Mouse (Mus musculus): ENCODE measurements around the gene Dmbt1. TPM values are rescaled to one million over a fixed set of nuclear protein-coding genes. Genes with fewer than 3 reads are reported as not detected.

Dmbt1 gene
- polyA plus RNA-seq (2015; fragmentation: Nextera tagmentation; extraction: Ambion mirVana) = 0.06 TPM in 1 of 2 replicates, not detected in the other

DNA sequence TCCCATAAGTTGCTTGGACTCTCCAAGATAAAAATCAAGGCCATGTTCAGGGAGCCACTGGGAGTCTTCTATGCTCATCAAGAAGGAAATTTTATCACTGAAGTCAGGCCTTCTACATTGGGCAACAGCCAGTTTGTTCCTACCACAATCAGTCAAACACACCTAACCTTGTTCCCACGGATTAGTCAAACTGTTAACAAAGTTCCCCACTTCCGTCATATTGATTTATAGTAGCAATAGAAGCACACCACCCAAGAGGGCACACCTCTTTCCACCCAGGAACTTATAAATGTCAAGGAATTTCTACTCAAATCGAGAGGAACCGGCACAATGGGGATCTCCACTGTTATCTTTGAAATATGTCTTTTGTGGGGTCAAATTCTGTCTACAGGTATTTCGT, at the start of gene Dmbt1:
Dmbt1 (plus strand) TSS at position 299 of the 400 bp plus-strand sequence.
- no peak within 1 kb of the TSS for H3K4me3 ChIP-seq
- no peak within 1 kb of the TSS for H3K9ac ChIP-seq
- no peaks in the 10 kb centered on the region for H3K27me3 ChIP-seq
- ATAC-seq (replicated peaks; ENCODE audit: insufficient number of reproducible peaks, insufficient read depth, low FRiP score, low read depth) = no peak
- no peaks in the 10 kb centered on the region for H3K4me1 ChIP-seq (replicated peaks)
- no peaks in the 10 kb centered on the region for H3K36me3 ChIP-seq
- 74% methylated on average over 5 of the region's 5 CpGs for WGBS
- no peak within 1 kb of the TSS for H3K4me2 ChIP-seq
- no peak within 1 kb of the TSS for H3K27ac ChIP-seq
- H3K9me3 ChIP-seq (replicated peaks) = no peaks in the 10 kb centered on the region

GRCm38 (mm10) chr7:130982371-130982770, 49.5 kb upstream of the Dmbt1 start:
- peak overlapping the region; percentile 16; the same call in 1 of the 2 replicates for H3K27ac ChIP-seq
- H3K9me3 ChIP-seq (replicated peaks) = no peaks in the 10 kb centered on the region
- H3K4me1 ChIP-seq (replicated peaks) = peaks cover 26% of the 10 kb centered on the region
- no peaks in the 10 kb centered on the region for H3K36me3 ChIP-seq
- no peak overlapping the region for H3K4me3 ChIP-seq
- 22% methylated on average over 4 of the region's 4 CpGs for WGBS
- peak; percentile 54 for ATAC-seq (replicated peaks; ENCODE audit: insufficient number of reproducible peaks, insufficient read depth, low FRiP score, low read depth)
- H3K4me2 ChIP-seq = no peak overlapping the region
- H3K9ac ChIP-seq = no peak overlapping the region
- H3K27me3 ChIP-seq = no peaks in the 10 kb centered on the region

DNA sequence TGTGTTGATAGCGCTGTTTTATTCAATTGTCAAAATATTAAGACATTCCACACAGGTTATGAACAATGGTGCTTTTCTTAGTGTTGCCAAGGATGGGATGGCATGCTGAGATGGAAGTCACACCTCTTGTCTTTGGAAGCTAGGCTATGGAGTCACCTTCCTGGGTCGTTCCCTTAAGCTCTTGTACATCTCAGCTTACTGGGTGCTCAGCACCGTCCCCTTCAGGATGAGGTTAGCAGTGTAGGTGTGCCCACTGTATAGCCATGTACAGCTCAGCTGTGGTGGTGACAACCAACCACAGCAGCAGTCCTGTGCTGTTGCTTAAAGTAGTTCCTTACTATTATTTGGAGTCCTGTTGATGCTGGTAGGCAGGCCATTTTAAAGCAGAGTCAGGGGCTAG, 49.0 kb upstream of the Dmbt1 start:
- H3K9ac ChIP-seq = no peak overlapping the region
- H3K27me3 ChIP-seq = no peaks in the 10 kb centered on the region
- H3K9me3 ChIP-seq (replicated peaks) = no peaks in the 10 kb centered on the region
- no peak overlapping the region for H3K4me3 ChIP-seq
- H3K4me2 ChIP-seq = no peak overlapping the region
- H3K36me3 ChIP-seq = no peaks in the 10 kb centered on the region
- ATAC-seq (replicated peaks; ENCODE audit: insufficient number of reproducible peaks, insufficient read depth, low FRiP score, low read depth) = no peak
- peaks cover 26% of the 10 kb centered on the region for H3K4me1 ChIP-seq (replicated peaks)
- 0 out of 2 replicates have a peak overlapping the region, but pooled peaks have one; percentile 2 for H3K27ac ChIP-seq
- WGBS = 63% methylated on average over 3 of the region's 3 CpGs

GRCm38 (mm10) chr7:130984294-130984693, 47.6 kb upstream of the Dmbt1 start:
- H3K4me1 ChIP-seq (replicated peaks) = peaks cover 28% of the 10 kb centered on the region
- ATAC-seq (replicated peaks; ENCODE audit: insufficient number of reproducible peaks, insufficient read depth, low FRiP score, low read depth) = no peak
- 83% methylated on average over 7 of the region's 7 CpGs for WGBS
- H3K4me3 ChIP-seq = no peak overlapping the region
- H3K27ac ChIP-seq = no peak overlapping the region
- H3K9ac ChIP-seq = no peak overlapping the region
- H3K27me3 ChIP-seq = no peaks in the 10 kb centered on the region
- no peaks in the 10 kb centered on the region for H3K9me3 ChIP-seq (replicated peaks)
- H3K4me2 ChIP-seq = no peak overlapping the region
- H3K36me3 ChIP-seq = no peaks in the 10 kb centered on the region

- Histone ChIP-seq H3K4me2 (no peak overlapping the region), H3K4me1 (replicated peaks) (peaks cover 28% of the 10 kb centered on the region), H3K27me3 (no peaks in the 10 kb centered on the region), H3K27ac (no peak overlapping the region), H3K4me3 (no peak overlapping the region), H3K9me3 (replicated peaks) (no peaks in the 10 kb centered on the region), H3K9ac (no peak overlapping the region), H3K36me3 (no peaks in the 10 kb centered on the region)
- no peak for ATAC-seq (replicated peaks; ENCODE audit: insufficient number of reproducible peaks, insufficient read depth, low FRiP score, low read depth)
- WGBS = 80% methylated on average over 12 of the region's 12 CpGs
Observed at GRCm38 (mm10) chr7:130985193-130985592, 46.7 kb upstream of the Dmbt1 start.

- no peak overlapping the region for H3K9ac ChIP-seq
- no peak overlapping the region for H3K4me3 ChIP-seq
- H3K27me3 ChIP-seq = no peaks in the 10 kb centered on the region
- WGBS = 71% methylated on average over 3 of the region's 3 CpGs
- H3K4me2 ChIP-seq = no peak overlapping the region
- no peak for ATAC-seq (replicated peaks; ENCODE audit: insufficient number of reproducible peaks, insufficient read depth, low FRiP score, low read depth)
- no peaks in the 10 kb centered on the region for H3K9me3 ChIP-seq (replicated peaks)
- peaks cover 28% of the 10 kb centered on the region for H3K4me1 ChIP-seq (replicated peaks)
- H3K36me3 ChIP-seq = no peaks in the 10 kb centered on the region
- H3K27ac ChIP-seq = no peak overlapping the region
Observed at GRCm38 (mm10) chr7:130985716-130986115, 46.1 kb upstream of the Dmbt1 start.

- ATAC-seq (replicated peaks; ENCODE audit: insufficient number of reproducible peaks, insufficient read depth, low FRiP score, low read depth) = peak; percentile 61; the same call in 1 of the 2 replicates
- H3K27ac ChIP-seq = peak overlapping the region; percentile 7
- H3K9me3 ChIP-seq (replicated peaks) = no peaks in the 10 kb centered on the region
- no peaks in the 10 kb centered on the region for H3K36me3 ChIP-seq
- no peak overlapping the region for H3K4me3 ChIP-seq
- H3K4me2 ChIP-seq = no peak overlapping the region
- 27% methylated on average over 5 of the region's 5 CpGs for WGBS
- H3K9ac ChIP-seq = no peak overlapping the region
- peaks cover 16% of the 10 kb centered on the region for H3K4me1 ChIP-seq (replicated peaks)
- no peaks in the 10 kb centered on the region for H3K27me3 ChIP-seq
Observed at GRCm38 (mm10) chr7:130988146-130988545, 43.7 kb upstream of the Dmbt1 start.

DNA sequence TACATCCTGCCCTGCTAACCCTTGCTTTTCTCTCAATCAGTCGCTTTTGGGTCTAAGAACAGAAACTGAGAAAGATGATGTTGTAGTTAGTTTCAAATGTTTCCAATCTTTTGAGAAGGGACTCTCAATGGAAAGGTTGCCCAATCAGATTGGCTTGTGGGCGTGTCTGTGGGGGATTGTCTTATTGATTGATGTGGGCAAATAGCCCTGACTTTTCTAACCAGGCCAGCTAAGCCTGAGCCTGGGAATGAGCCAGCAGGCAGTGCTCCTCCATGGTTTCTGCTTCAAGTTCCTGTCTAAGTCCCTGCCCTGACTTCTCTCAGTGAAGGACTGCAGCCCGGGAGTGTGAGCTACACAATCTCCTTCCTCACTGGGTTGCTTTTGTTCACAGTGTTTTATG, 42.5 kb upstream of the Dmbt1 start:
- no peaks in the 10 kb centered on the region for H3K27me3 ChIP-seq
- 76% methylated on average over 3 of the region's 3 CpGs for WGBS
- no peaks in the 10 kb centered on the region for H3K9me3 ChIP-seq (replicated peaks)
- no peak for ATAC-seq (replicated peaks; ENCODE audit: insufficient number of reproducible peaks, insufficient read depth, low FRiP score, low read depth)
- H3K36me3 ChIP-seq = no peaks in the 10 kb centered on the region
- H3K4me3 ChIP-seq = no peak overlapping the region
- no peak overlapping the region for H3K4me2 ChIP-seq
- H3K4me1 ChIP-seq (replicated peaks) = peaks cover 16% of the 10 kb centered on the region
- no peak overlapping the region for H3K9ac ChIP-seq
- no peak overlapping the region for H3K27ac ChIP-seq

DNA sequence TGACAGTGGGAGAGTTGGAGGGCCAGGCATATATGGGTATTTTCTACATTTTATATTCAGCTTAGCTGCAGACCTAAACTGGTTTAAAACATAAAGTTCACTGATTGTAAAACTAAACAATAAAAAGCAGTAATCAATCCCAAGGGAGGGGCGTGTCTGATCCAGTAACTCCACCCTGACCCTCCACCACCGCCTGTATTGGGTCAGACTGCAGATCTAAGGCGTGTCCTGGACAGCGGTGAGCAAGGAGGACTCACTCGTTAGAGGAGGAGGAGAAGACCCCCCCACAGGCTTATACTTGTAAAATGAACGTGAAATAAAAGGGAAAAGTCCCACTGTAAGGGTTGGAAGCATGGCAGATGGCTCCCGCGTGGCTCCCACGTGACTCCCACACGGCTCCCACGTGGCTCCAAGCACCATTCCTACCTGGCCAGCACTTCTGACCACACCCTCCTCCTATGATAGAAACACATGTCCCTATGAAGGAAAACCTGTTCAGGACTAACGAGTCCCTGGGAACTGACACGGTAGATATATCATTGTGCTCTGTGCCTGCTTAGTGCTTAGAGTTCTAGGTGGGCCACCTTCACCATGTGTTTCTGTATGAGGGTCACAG, 40.6 kb upstream of the Dmbt1 start:
- H3K4me1 ChIP-seq (replicated peaks) = peaks cover 16% of the 10 kb centered on the region

GRCm38 (mm10) chr7:130993907-130994306, 37.9 kb upstream of the Dmbt1 start:
- no peak for ATAC-seq (replicated peaks; ENCODE audit: insufficient number of reproducible peaks, insufficient read depth, low FRiP score, low read depth)
- H3K27ac ChIP-seq = no peak overlapping the region
- no peaks in the 10 kb centered on the region for H3K9me3 ChIP-seq (replicated peaks)
- H3K9ac ChIP-seq = no peak overlapping the region
- H3K4me3 ChIP-seq = no peak overlapping the region
- peaks cover under 1% of the 10 kb centered on the region for H3K4me1 ChIP-seq (replicated peaks)
- no peak overlapping the region for H3K4me2 ChIP-seq
- whole genome bisulfite sequencing = 49% methylated on average over 8 of the region's 8 CpGs
- H3K27me3 ChIP-seq = no peaks in the 10 kb centered on the region
- H3K36me3 ChIP-seq = no peaks in the 10 kb centered on the region

More for the DNA sequence above, 40.6 kb upstream of the Dmbt1 start:
- ATAC-seq (replicated peaks; ENCODE audit: insufficient number of reproducible peaks, insufficient read depth, low FRiP score, low read depth) = no peak
- no peak overlapping the region for H3K4me2 ChIP-seq
- H3K4me3 ChIP-seq = no peak overlapping the region
- H3K9ac ChIP-seq = no peak overlapping the region
- H3K36me3 ChIP-seq = no peaks in the 10 kb centered on the region
- H3K9me3 ChIP-seq (replicated peaks) = no peaks in the 10 kb centered on the region
- 82% methylated on average over 13 of the region's 13 CpGs for WGBS
- no peak overlapping the region for H3K27ac ChIP-seq
- no peaks in the 10 kb centered on the region for H3K27me3 ChIP-seq

DNA sequence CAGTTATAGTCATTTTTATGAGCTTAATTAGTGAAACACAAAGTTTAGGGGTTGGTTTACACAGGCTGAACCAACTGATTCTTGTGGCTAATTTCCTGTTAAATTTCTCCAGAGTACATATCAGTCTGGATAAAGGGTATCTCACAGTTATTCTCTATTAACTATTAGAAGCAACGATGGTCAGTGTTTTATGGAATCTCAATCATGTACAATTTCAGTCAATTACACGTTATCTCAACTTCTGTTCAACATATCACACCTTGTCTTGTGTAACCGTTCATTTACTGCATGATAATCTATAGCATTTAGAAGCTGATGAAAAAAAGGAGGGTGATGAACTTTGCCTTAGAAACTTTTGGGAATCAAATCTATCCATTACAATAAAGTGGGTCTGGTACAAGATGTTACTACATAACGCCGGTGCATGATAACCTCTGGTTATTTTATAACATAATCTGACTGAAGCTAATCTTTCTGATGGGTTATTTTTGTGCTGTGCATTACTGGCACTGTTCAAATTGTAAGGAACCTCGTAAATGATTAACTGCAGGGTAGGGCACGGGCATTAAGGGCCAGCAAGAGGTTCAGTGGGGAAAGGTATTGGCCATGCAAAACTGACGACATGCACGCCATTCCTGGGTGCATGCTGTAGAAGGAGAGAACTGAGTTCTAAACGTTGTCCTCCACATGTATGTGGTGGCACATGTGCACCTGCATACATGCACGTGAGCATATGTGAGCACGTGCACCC, 29.7 kb upstream of the Dmbt1 start:
- 77% methylated on average over 12 of the region's 12 CpGs for WGBS

More for the DNA sequence above, 29.7 kb upstream of the Dmbt1 start:
- Histone ChIP-seq H3K4me3 (no peak overlapping the region), H3K27me3 (no peaks in the 10 kb centered on the region), H3K9me3 (replicated peaks) (no peaks in the 10 kb centered on the region), H3K9ac (no peak overlapping the region), H3K36me3 (no peaks in the 10 kb centered on the region), H3K4me2 (no peak overlapping the region), H3K4me1 (replicated peaks) (no peaks in the 10 kb centered on the region), H3K27ac (no peak overlapping the region)
- ATAC-seq (replicated peaks; ENCODE audit: insufficient number of reproducible peaks, insufficient read depth, low FRiP score, low read depth) = no peak

All from heart, embryonic 15.5 days (tissue).